Mouse (Mus musculus) spleen, adult 2 months (tissue): ENCODE measurements around the gene Apeh.

Experiments
- CTCF ChIP-seq: fragments of 200-500 bp; IDR thresholded peaks from 2 replicates; pipeline ENCODE4 v1.5.1; 2011; ENCODE audit warnings: mild to moderate bottlenecking, inconsistent platforms; ENCODE audit not compliant: insufficient read depth, insufficient read length, insufficient replicate concordance; ENCODE audit errors: extremely low read depth
- POLR2A ChIP-seq: fragments of 200-500 bp; IDR thresholded peaks from 2 replicates; pipeline ENCODE4 v1.6.1; 2011; ENCODE audit warnings: low read depth, low read length, inconsistent platforms

DNA sequence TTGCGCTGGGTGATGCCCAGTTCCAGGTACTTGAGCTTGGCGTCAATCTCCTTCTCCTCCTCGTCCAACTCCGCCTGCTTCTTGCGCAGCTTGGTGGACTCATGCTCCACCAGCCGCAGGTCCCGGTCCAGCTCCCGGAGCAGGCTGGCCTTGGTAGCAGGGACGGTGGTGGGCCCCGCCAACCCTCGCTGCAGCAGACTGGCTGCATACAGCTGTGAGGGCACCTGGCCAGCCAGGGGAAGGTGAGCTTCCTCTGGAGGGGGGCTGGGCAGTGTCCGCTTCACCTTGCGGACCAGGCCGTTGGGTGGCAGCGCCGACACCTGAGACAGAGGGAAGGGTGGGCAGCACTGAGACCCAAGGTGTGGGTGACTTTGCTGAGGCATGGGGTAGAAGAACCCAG, 13.5 kb upstream of the Apeh start:
- TF ChIP-seq POLR2A = no peak
- TF ChIP-seq CTCF = no peak
